Mouse (Mus musculus) cerebellum, postnatal 10 days (tissue): ENCODE measurements at regions not wholly inside any gene's neighbourhood (a gene's known extent, or its start where the extent isn't known, plus 50 kb on each side); places are given as distances from the start of the nearest gene placed in this dataset.
"Not testable (repeated sequence)": the region's sequence is repeated elsewhere in the genome, so short reads cannot be mapped to it uniquely, and the experiment has no call there.

Source experiments
- DNase-seq, 2 experiments: peaks; one replicate each; pipeline ENCODE4 v3.0.0; 2021; ENCODE audit warnings: mixed read lengths in 2 of 2

DNA sequence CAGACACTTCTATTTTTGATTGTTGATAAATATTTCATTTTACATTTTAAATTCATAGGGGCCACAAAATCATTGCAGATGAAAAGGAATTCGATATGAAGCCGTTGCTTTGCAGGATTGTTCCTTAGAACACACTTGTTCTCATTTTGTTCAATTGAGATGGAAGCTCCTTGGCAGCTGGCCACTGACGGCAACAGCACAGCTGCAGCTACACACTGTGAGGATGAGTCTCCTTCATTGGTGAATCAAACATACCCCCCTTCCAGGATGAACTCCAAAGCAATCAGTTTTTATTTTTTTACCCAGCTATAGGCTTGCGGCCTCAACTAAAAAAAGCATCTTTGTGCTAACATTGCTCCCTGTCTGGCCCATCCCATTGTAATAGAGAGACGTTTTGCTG lies 475.1 kb downstream of the Tbl1xr1 start:
- peak; percentile 38 to 60 for DNase-seq

GRCm38 (mm10) chr3:22559556-22559955 lies 483.1 kb downstream of the Tbl1xr1 start:
- no peak for DNase-seq

- DNase-seq: not testable (repeated sequence)
Observed at GRCm38 (mm10) chr3:22560476-22561170, 484.2 kb downstream of the Tbl1xr1 start.
